Mouse (Mus musculus): ENCODE results near the gene Cdh5.

- no peak for TF ChIP-seq CTCF (IDR thresholded peaks at IDR 0.05; ENCODE audit: low read depth, low read length)
- no peak for TF ChIP-seq EP300 (IDR thresholded peaks at IDR 0.05; ENCODE audit: insufficient read depth, low read depth, low read length)
- no peak for TF ChIP-seq POLR2A (IDR thresholded peaks at IDR 0.05; ENCODE audit: insufficient read depth, low read length)
Measured at GRCm38 (mm10) chr8:104124534-104124933, 23.1 kb downstream of the Cdh5 start.
